Mouse (Mus musculus): ENCODE measurements around the gene Inf2.

GRCm38 (mm10) chr12:112660576-112661326 lies 72.2 kb downstream of the Inf2 start:
- no peak for TF ChIP-seq CTCF (IDR thresholded peaks at IDR 0.05; ENCODE audit: extremely low read depth, insufficient read depth, insufficient read length, insufficient replicate concordance)
- TF ChIP-seq POLR2A (IDR thresholded peaks at IDR 0.05; ENCODE audit: low read depth, low read length): no peak
